Mouse (Mus musculus) kidney, postnatal 4 days (tissue): ENCODE results near the gene Apol7e.
"Not testable (repeated sequence)": the region's sequence is repeated elsewhere in the genome, so short reads cannot be mapped to it uniquely, and the experiment has no call there.

Experiments used
- DNase-seq, 2 experiments: peaks; one replicate each; pipeline ENCODE4 v3.0.0; 2021; ENCODE audit warnings: mixed read lengths in 2 of 2

Gene Apol7e

GRCm38 (mm10) chr15:77741556-77741955 is 42.9 kb downstream of the Apol7e start:
- not testable (repeated sequence) for DNase-seq

GRCm38 (mm10) chr15:77744632-77745031 is 46.0 kb downstream of the Apol7e start:
- DNase-seq, result no peak

- DNase-seq, result no peak
These were observed 46.4 kb downstream of the Apol7e start for GRCm38 (mm10) chr15:77745081-77745480.

- no peak for DNase-seq
These were observed 47.7 kb downstream of the Apol7e start for GRCm38 (mm10) chr15:77746326-77746725.

GRCm38 (mm10) chr15:77748414-77748813 is 49.8 kb downstream of the Apol7e start:
- no peak for DNase-seq

- DNase-seq, result no peak
These were observed 51.1 kb downstream of the Apol7e start for GRCm38 (mm10) chr15:77749717-77750116.

GRCm38 (mm10) chr15:77750461-77750860 is 51.8 kb downstream of the Apol7e start:
- DNase-seq, result peak; percentile 46 to 54

- DNase-seq, result no peak
These were observed 53.8 kb downstream of the Apol7e start for GRCm38 (mm10) chr15:77752443-77752842.

GRCm38 (mm10) chr15:77755132-77755531 is 56.5 kb downstream of the Apol7e start:
- no peak for DNase-seq

GRCm38 (mm10) chr15:77756081-77756480 is 57.4 kb downstream of the Apol7e start:
- DNase-seq, result no peak

GRCm38 (mm10) chr15:77756848-77757247 is 58.2 kb downstream of the Apol7e start, which contains the start of gene Apol8:
Gene Apol8 (minus strand): TSS chr15:77757003.
- peak; percentile 71 to 73 for DNase-seq

- DNase-seq, result no peak
These were observed 59.0 kb downstream of the Apol7e start for GRCm38 (mm10) chr15:77757586-77758226.

GRCm38 (mm10) chr15:77760037-77760436 is 61.4 kb downstream of the Apol7e start:
- DNase-seq, result no peak

GRCm38 (mm10) chr15:77761083-77761482 is 62.4 kb downstream of the Apol7e start:
- DNase-seq, result no peak

- peak; percentile 66 to 77 for DNase-seq
These were observed 63.1 kb downstream of the Apol7e start for GRCm38 (mm10) chr15:77761561-77762380.

- no peak for DNase-seq
These were observed 64.4 kb downstream of the Apol7e start for GRCm38 (mm10) chr15:77763050-77763449.

GRCm38 (mm10) chr15:77763702-77764101 is 65.0 kb downstream of the Apol7e start:
- peak in 1 of 2 experiments; percentile 35 for DNase-seq

GRCm38 (mm10) chr15:77764391-77765006 is 65.8 kb downstream of the Apol7e start:
- DNase-seq, result peak in 1 of 2 experiments; percentile 56

GRCm38 (mm10) chr15:77765484-77766093 is 66.9 kb downstream of the Apol7e start:
- no peak for DNase-seq

- no peak for DNase-seq
These were observed 68.3 kb downstream of the Apol7e start for GRCm38 (mm10) chr15:77766981-77767380.
